Mouse (Mus musculus): Measurements from ENCODE around the gene Senp8. TPM values are rescaled to one million over a fixed set of nuclear protein-coding genes. Genes with fewer than 3 reads are reported as not detected.

Senp8 gene
- polyA plus RNA-seq, 1 experiment from 2014 or later: 4.4 TPM

GRCm38 (mm10) chr9:59740593-59740992, 9.9 kb downstream of the Senp8 start:
- no peak for ATAC-seq (ENCODE audit: low read depth)

GRCm38 (mm10) chr9:59735394-59735793, 15.1 kb downstream of the Senp8 start:
- WGBS (ENCODE audit: insufficient replicate concordance): 30% methylated on average over 4 of the region's 4 CpGs
- Histone ChIP-seq H3K4me3 (replicated peaks) (no peak overlapping the region), H3K4me2 (no peak overlapping the region), H3K27ac (no peak overlapping the region), H3K36me3 (no peaks in the 10 kb centered on the region), H3K4me1 (replicated peaks) (peaks cover 6% of the 10 kb centered on the region; the same call in 1 of the 2 replicates), H3K27me3 (no peaks in the 10 kb centered on the region), H3K9me3 (replicated peaks) (no peaks in the 10 kb centered on the region), H3K9ac (no peak overlapping the region)
- ATAC-seq (ENCODE audit: low read depth): peak; percentile 72
- no peak for DNase-seq

More at GRCm38 (mm10) chr9:59740593-59740992, 9.9 kb downstream of the Senp8 start:
- H3K36me3 ChIP-seq: no peaks in the 10 kb centered on the region
- no peak overlapping the region for H3K27ac ChIP-seq
- no peaks in the 10 kb centered on the region for H3K9me3 ChIP-seq (replicated peaks)
- peaks cover 19% of the 10 kb centered on the region for H3K4me1 ChIP-seq (replicated peaks)
- DNase-seq: no peak
- H3K9ac ChIP-seq: no peak overlapping the region
- WGBS (ENCODE audit: insufficient replicate concordance): 80% methylated on average over 2 of the region's 2 CpGs
- H3K4me3 ChIP-seq (replicated peaks): no peak overlapping the region
- no peak overlapping the region for H3K4me2 ChIP-seq
- H3K27me3 ChIP-seq: no peaks in the 10 kb centered on the region

- no peak for DNase-seq
- no peaks in the 10 kb centered on the region for H3K36me3 ChIP-seq
- H3K9me3 ChIP-seq (replicated peaks): no peaks in the 10 kb centered on the region
- peaks cover 6% of the 10 kb centered on the region; the same call in 1 of the 2 replicates for H3K4me1 ChIP-seq (replicated peaks)
- 60% methylated on average over 6 of the region's 6 CpGs for WGBS (ENCODE audit: insufficient replicate concordance)
- no peak overlapping the region for H3K4me3 ChIP-seq (replicated peaks)
- no peak overlapping the region for H3K9ac ChIP-seq
- H3K27me3 ChIP-seq: no peaks in the 10 kb centered on the region
- no peak for ATAC-seq (ENCODE audit: low read depth)
- no peak overlapping the region for H3K4me2 ChIP-seq
- no peak overlapping the region for H3K27ac ChIP-seq
Measured at GRCm38 (mm10) chr9:59733075-59733474, 17.4 kb downstream of the Senp8 start.

GRCm38 (mm10) chr9:59731136-59731535, 19.4 kb downstream of the Senp8 start:
- Histone ChIP-seq H3K27ac (no peak overlapping the region), H3K4me2 (no peak overlapping the region), H3K36me3 (no peaks in the 10 kb centered on the region), H3K4me3 (replicated peaks) (no peak overlapping the region), H3K9ac (no peak overlapping the region), H3K27me3 (no peaks in the 10 kb centered on the region), H3K4me1 (replicated peaks) (peaks cover 6% of the 10 kb centered on the region; the same call in 1 of the 2 replicates), H3K9me3 (replicated peaks) (no peaks in the 10 kb centered on the region)
- ATAC-seq (ENCODE audit: low read depth) (no peak), DNase-seq (no peak)
- WGBS (ENCODE audit: insufficient replicate concordance): 57% methylated on average over 5 of the region's 5 CpGs

GRCm38 (mm10) chr9:59727569-59728286, 22.8 kb downstream of the Senp8 start:
- Histone ChIP-seq H3K9ac (no peak overlapping the region), H3K36me3 (no peaks in the 10 kb centered on the region), H3K4me1 (replicated peaks) (0 out of 2 replicates have a peak, but pooled peaks cover 2% of the 10 kb centered on the region), H3K9me3 (replicated peaks) (no peaks in the 10 kb centered on the region), H3K27ac (no peak overlapping the region), H3K4me3 (replicated peaks) (no peak overlapping the region), H3K4me2 (no peak overlapping the region), H3K27me3 (no peaks in the 10 kb centered on the region)
- no peak for ATAC-seq (ENCODE audit: low read depth)
- DNase-seq: no peak
- whole genome bisulfite sequencing (ENCODE audit: insufficient replicate concordance): 66% methylated on average over 11 of the region's 11 CpGs

- Histone ChIP-seq H3K27me3 (no peaks in the 10 kb centered on the region), H3K4me2 (no peak overlapping the region), H3K9ac (no peak overlapping the region), H3K36me3 (no peaks in the 10 kb centered on the region), H3K27ac (no peak overlapping the region), H3K4me1 (replicated peaks) (0 out of 2 replicates have a peak, but pooled peaks cover 2% of the 10 kb centered on the region), H3K4me3 (replicated peaks) (no peak overlapping the region), H3K9me3 (replicated peaks) (no peaks in the 10 kb centered on the region)
- WGBS (ENCODE audit: insufficient replicate concordance): 46% methylated on average over 10 of the region's 10 CpGs
- ATAC-seq (ENCODE audit: low read depth) (no peak), DNase-seq (no peak)
Measured at GRCm38 (mm10) chr9:59725515-59725914, 25.0 kb downstream of the Senp8 start.

GRCm38 (mm10) chr9:59723791-59724442, 26.6 kb downstream of the Senp8 start:
- ATAC-seq (ENCODE audit: low read depth) (no peak), DNase-seq (no peak)
- WGBS (ENCODE audit: insufficient replicate concordance): 63% methylated on average over 8 of the region's 8 CpGs
- Histone ChIP-seq H3K4me1 (replicated peaks) (0 out of 2 replicates have a peak, but pooled peaks cover 2% of the 10 kb centered on the region), H3K27ac (no peak overlapping the region), H3K4me2 (no peak overlapping the region), H3K27me3 (no peaks in the 10 kb centered on the region), H3K4me3 (replicated peaks) (no peak overlapping the region), H3K9me3 (replicated peaks) (no peaks in the 10 kb centered on the region), H3K36me3 (no peaks in the 10 kb centered on the region), H3K9ac (no peak overlapping the region)

- Histone ChIP-seq H3K9ac (no peak overlapping the region), H3K9me3 (replicated peaks) (no peaks in the 10 kb centered on the region), H3K36me3 (no peaks in the 10 kb centered on the region), H3K27me3 (no peaks in the 10 kb centered on the region), H3K4me1 (replicated peaks) (0 out of 2 replicates have a peak, but pooled peaks cover 2% of the 10 kb centered on the region), H3K27ac (no peak overlapping the region), H3K4me3 (replicated peaks) (no peak overlapping the region), H3K4me2 (no peak overlapping the region)
- 21% methylated on average over 10 of the region's 10 CpGs for WGBS (ENCODE audit: insufficient replicate concordance)
- ATAC-seq (ENCODE audit: low read depth) (0 out of 2 replicates have a peak, but pooled peaks have one; percentile 45), DNase-seq (peak; percentile 51)
Measured at GRCm38 (mm10) chr9:59723096-59723657, 27.3 kb downstream of the Senp8 start.

GRCm38 (mm10) chr9:59721144-59721543, 29.4 kb downstream of the Senp8 start:
- DNase-seq: no peak
- Histone ChIP-seq H3K27me3 (no peaks in the 10 kb centered on the region), H3K9me3 (replicated peaks) (no peaks in the 10 kb centered on the region), H3K27ac (no peak overlapping the region), H3K4me1 (replicated peaks) (0 out of 2 replicates have a peak, but pooled peaks cover 2% of the 10 kb centered on the region), H3K4me2 (no peak overlapping the region), H3K4me3 (replicated peaks) (no peak overlapping the region), H3K9ac (no peak overlapping the region), H3K36me3 (no peaks in the 10 kb centered on the region)
- ATAC-seq (ENCODE audit: low read depth): no peak
- WGBS (ENCODE audit: insufficient replicate concordance): 71% methylated on average over 5 of the region's 5 CpGs

- no peak for ATAC-seq (ENCODE audit: low read depth)
- no peaks in the 10 kb centered on the region for H3K9me3 ChIP-seq (replicated peaks)
- no peaks in the 10 kb centered on the region for H3K36me3 ChIP-seq
- H3K9ac ChIP-seq: no peak overlapping the region
- H3K27me3 ChIP-seq: no peaks in the 10 kb centered on the region
- WGBS (ENCODE audit: insufficient replicate concordance): 77% methylated on average over 4 of the region's 4 CpGs
- no peak overlapping the region for H3K27ac ChIP-seq
- no peak for DNase-seq
- no peak overlapping the region for H3K4me2 ChIP-seq
- 0 out of 2 replicates have a peak, but pooled peaks cover under 1% of the 10 kb centered on the region for H3K4me1 ChIP-seq (replicated peaks)
- no peak overlapping the region for H3K4me3 ChIP-seq (replicated peaks)
Measured at GRCm38 (mm10) chr9:59718237-59718636, 32.3 kb downstream of the Senp8 start.

- Histone ChIP-seq H3K4me2 (no peak overlapping the region), H3K27me3 (peaks cover 2% of the 10 kb centered on the region; the same call in 1 of the 2 replicates), H3K36me3 (no peaks in the 10 kb centered on the region), H3K27ac (no peak overlapping the region), H3K4me1 (replicated peaks) (no peaks in the 10 kb centered on the region), H3K4me3 (replicated peaks) (no peak overlapping the region), H3K9me3 (replicated peaks) (no peaks in the 10 kb centered on the region), H3K9ac (no peak overlapping the region)
- DNase-seq: no peak
- 54% methylated on average over 7 of the region's 7 CpGs for WGBS (ENCODE audit: insufficient replicate concordance)
- no peak for ATAC-seq (ENCODE audit: low read depth)
Measured at GRCm38 (mm10) chr9:59716275-59716898, 34.1 kb downstream of the Senp8 start.

Measured in liver, embryonic 13.5 days (tissue).